ENCODE assay signal across 11 mouse cellular contexts in the genomic region with DNA sequence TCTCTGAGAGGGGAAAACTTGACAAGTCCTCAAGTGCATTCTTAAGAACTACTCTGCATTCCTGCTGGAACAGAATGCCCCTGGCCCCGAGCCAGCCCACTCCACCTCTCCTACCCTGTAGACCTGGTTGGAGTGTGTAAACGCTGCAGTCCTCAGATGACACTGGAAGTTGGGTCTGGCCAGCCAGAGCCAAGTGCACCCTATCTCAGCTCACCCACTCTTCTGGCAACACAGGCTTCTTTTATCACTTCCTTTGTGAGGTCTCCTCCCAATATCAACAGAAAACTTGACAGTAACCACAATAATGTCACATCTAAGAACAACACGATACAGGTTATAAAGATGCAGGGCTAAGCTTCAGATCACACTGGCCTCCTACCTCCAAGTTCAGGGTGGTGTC. TPM values are rescaled to one million over a fixed set of nuclear protein-coding genes. Genes with fewer than 3 reads are reported as not detected.
DNase-seq lines count a peak whose midpoint lies in the region; ATAC-seq lines count a peak whose summit lies in the region.
"Had no signal": no experiment of that assay in that cellular context is flagged by ENCODE, and none has a peak within 500 bp of the region (broad histone marks: within the 10 kb centered on the region; RNA-seq: fewer than 3 reads in every experiment).

No protein-coding gene starts in this region.

- no peak overlapping the region for H3K4me3 ChIP-seq in heart, embryonic 15.5 days
- no peak overlapping the region for H3K4me3 ChIP-seq in intestine, embryonic 15.5 days (replicated peaks)
- H3K4me3 ChIP-seq in forebrain, embryonic 14.5 days (ENCODE audit: low read depth, low read length) = no peak overlapping the region
- H3K4me3 ChIP-seq: erythroblast, embryonic 14.5 days; hindbrain, embryonic 15.5 days; neural tube, embryonic 15.5 days had no signal

- ATAC-seq in heart, embryonic 15.5 days (replicated peaks; ENCODE audit: insufficient number of reproducible peaks, insufficient read depth, low FRiP score, low read depth) = peak; percentile 43; the same call in 1 of the 2 replicates
- ATAC-seq in megakaryocyte-erythroid progenitor cell, adult 5-6 weeks (replicated peaks; ENCODE audit: low FRiP score, low TSS enrichment, poor library complexity, severe bottlenecking) = peak; percentile 82
- ATAC-seq in intestine, embryonic 15.5 days = no peak
- no peak for ATAC-seq in forebrain, embryonic 14.5 days

- peaks cover 9% of the 10 kb centered on the region for H3K4me1 ChIP-seq in heart, embryonic 15.5 days (replicated peaks)
- no peaks in the 10 kb centered on the region for H3K4me1 ChIP-seq in intestine, embryonic 15.5 days (replicated peaks)
- no peaks in the 10 kb centered on the region for H3K4me1 ChIP-seq in forebrain, embryonic 14.5 days (ENCODE audit: control insufficient read depth, insufficient read depth, low read length)
- H3K4me1 ChIP-seq: hindbrain, embryonic 15.5 days; neural tube, embryonic 15.5 days had no signal

- no peaks in the 10 kb centered on the region for H3K27me3 ChIP-seq in heart, embryonic 15.5 days
- no peaks in the 10 kb centered on the region for H3K27me3 ChIP-seq in intestine, embryonic 15.5 days (replicated peaks)
- no peaks in the 10 kb centered on the region for H3K27me3 ChIP-seq in forebrain, embryonic 14.5 days (replicated peaks; ENCODE audit: control insufficient read depth, insufficient read depth, low read length)
- H3K27me3 ChIP-seq: hindbrain, embryonic 15.5 days; neural tube, embryonic 15.5 days had no signal

- DNase-seq in gastrocnemius, adult 18-20 months (ENCODE audit: low spot score) = peak; percentile 23
- DNase-seq in gastrocnemius, postnatal 4 days (ENCODE audit: low spot score in 2 of 2) = no peak
- peak; percentile 90 for DNase-seq in kidney, postnatal 10 days
- DNase-seq in cerebellum, adult 18-20 months = no peak
- no peak for DNase-seq in forebrain, embryonic 14.5 days (ENCODE audit: low spot score)

- no peak overlapping the region for H3K9ac ChIP-seq in heart, embryonic 15.5 days
- no peak overlapping the region for H3K9ac ChIP-seq in intestine, embryonic 15.5 days
- H3K9ac ChIP-seq in forebrain, embryonic 14.5 days (ENCODE audit: low read length) = no peak overlapping the region
- H3K9ac ChIP-seq: hindbrain, embryonic 15.5 days; neural tube, embryonic 15.5 days had no signal

- 22% methylated on average over 3 of the region's 3 CpGs for WGBS in heart, embryonic 15.5 days
- WGBS in intestine, embryonic 15.5 days = 54% methylated on average over 3 of the region's 3 CpGs
- 87% methylated on average over 3 of the region's 3 CpGs for WGBS in forebrain, embryonic 14.5 days

- H3K27ac ChIP-seq in heart, embryonic 15.5 days = 0 out of 2 replicates have a peak overlapping the region, but pooled peaks have one; percentile 36
- H3K27ac ChIP-seq in intestine, embryonic 15.5 days = no peak overlapping the region
- H3K27ac ChIP-seq in forebrain, embryonic 14.5 days (ENCODE audit: low read depth, low read length) = no peak overlapping the region
- H3K27ac ChIP-seq: hindbrain, embryonic 15.5 days; neural tube, embryonic 15.5 days had no signal

- peak overlapping the region; percentile 4; the same call in 1 of the 2 replicates for H3K4me2 ChIP-seq in heart, embryonic 15.5 days
- H3K4me2 ChIP-seq in intestine, embryonic 15.5 days (replicated peaks) = no peak overlapping the region
- no peak overlapping the region for H3K4me2 ChIP-seq in forebrain, embryonic 14.5 days (ENCODE audit: low read length)
- H3K4me2 ChIP-seq: hindbrain, embryonic 15.5 days; neural tube, embryonic 15.5 days had no signal

- H3K9me3 ChIP-seq in heart, embryonic 15.5 days (replicated peaks) = no peaks in the 10 kb centered on the region
- H3K9me3 ChIP-seq in intestine, embryonic 15.5 days = no peaks in the 10 kb centered on the region
- no peaks in the 10 kb centered on the region for H3K9me3 ChIP-seq in forebrain, embryonic 14.5 days (replicated peaks; ENCODE audit: control insufficient read depth, low read length)
- H3K9me3 ChIP-seq: hindbrain, embryonic 15.5 days; neural tube, embryonic 15.5 days had no signal

- no peaks in the 10 kb centered on the region for H3K36me3 ChIP-seq in heart, embryonic 15.5 days
- H3K36me3 ChIP-seq in intestine, embryonic 15.5 days = no peaks in the 10 kb centered on the region
- no peaks in the 10 kb centered on the region for H3K36me3 ChIP-seq in forebrain, embryonic 14.5 days (ENCODE audit: control insufficient read depth, insufficient read depth, low read length)
- H3K36me3 ChIP-seq: hindbrain, embryonic 15.5 days; neural tube, embryonic 15.5 days had no signal

RNA-seq across cellular contexts. Expression of gene Col4a4, which starts 8.7 kb away (rescaled TPM):
- total RNA-seq in gastrocnemius, adult 18-20 months (2021) = 1 to 10 TPM; 1.0 to 1.3 TPM
- 1 to 10 TPM in 1 of 2 experiments, under 1 TPM in 1; 0.62 to 1.0 TPM for total RNA-seq in gastrocnemius, postnatal 4 days (2021)
- polyA plus RNA-seq in heart, embryonic 15.5 days (2015; fragmentation: Nextera tagmentation; extraction: Ambion mirVana) = 0.92 and 0.96 TPM in 2 replicates
- total RNA-seq in megakaryocyte-erythroid progenitor cell, adult 5-6 weeks (2014; fragmentation: Nextera tagmentation) = not detected in 2 replicates
- not detected in 2 replicates for total RNA-seq in megakaryocyte-erythroid progenitor cell, adult 5-6 weeks (2017)
- 0.10 TPM in 2 replicates for polyA plus RNA-seq in intestine, embryonic 15.5 days (2015; fragmentation: Nextera tagmentation; extraction: Ambion mirVana)
- polyA plus RNA-seq in forebrain, embryonic 14.5 days (2014; fragmentation: Nextera tagmentation; extraction: Ambion mirVana) = 0.21 and 0.24 TPM in 2 replicates
- polyA plus RNA-seq: erythroblast, embryonic 14.5 days had no signal

RNA-seq across cellular contexts. Expression of gene Col4a3, which starts 8.8 kb away (rescaled TPM):
- total RNA-seq in gastrocnemius, adult 18-20 months (2021) = under 1 TPM; 0.50 to 0.59 TPM
- under 1 TPM; 0.21 to 0.52 TPM for total RNA-seq in gastrocnemius, postnatal 4 days (2021)
- polyA plus RNA-seq in heart, embryonic 15.5 days (2015; fragmentation: Nextera tagmentation; extraction: Ambion mirVana) = 0.74 and 0.76 TPM in 2 replicates
- total RNA-seq in megakaryocyte-erythroid progenitor cell, adult 5-6 weeks (2014; fragmentation: Nextera tagmentation) = not detected in 2 replicates
- total RNA-seq in megakaryocyte-erythroid progenitor cell, adult 5-6 weeks (2017) = not detected in 2 replicates
- polyA plus RNA-seq in intestine, embryonic 15.5 days (2015; fragmentation: Nextera tagmentation; extraction: Ambion mirVana) = 0.13 and 0.25 TPM in 2 replicates
- 0.16 and 0.23 TPM in 2 replicates for polyA plus RNA-seq in forebrain, embryonic 14.5 days (2014; fragmentation: Nextera tagmentation; extraction: Ambion mirVana)

Comparison
In these comparisons a context has a peak if more than half of its experiments do, and no peak if none do; other contexts are left out.
1. DNase-seq: peak in gastrocnemius, adult 18-20 months (single experiment) and kidney, postnatal 10 days (single experiment); none in gastrocnemius, postnatal 4 days (0 of 2), cerebellum, adult 18-20 months (0 of 2) and forebrain, embryonic 14.5 days (single experiment).
2. ATAC-seq: peak in heart, embryonic 15.5 days (single experiment) and megakaryocyte-erythroid progenitor cell, adult 5-6 weeks (single experiment); none in intestine, embryonic 15.5 days (single experiment) and forebrain, embryonic 14.5 days (single experiment).